Mouse (Mus musculus) kidney, adult 11 months (tissue): ENCODE measurements around the gene Mmd.

Experiments used
- DNase-seq: peaks from one replicate; pipeline ENCODE4 v3.0.0; 2022

The Mmd gene

DNA sequence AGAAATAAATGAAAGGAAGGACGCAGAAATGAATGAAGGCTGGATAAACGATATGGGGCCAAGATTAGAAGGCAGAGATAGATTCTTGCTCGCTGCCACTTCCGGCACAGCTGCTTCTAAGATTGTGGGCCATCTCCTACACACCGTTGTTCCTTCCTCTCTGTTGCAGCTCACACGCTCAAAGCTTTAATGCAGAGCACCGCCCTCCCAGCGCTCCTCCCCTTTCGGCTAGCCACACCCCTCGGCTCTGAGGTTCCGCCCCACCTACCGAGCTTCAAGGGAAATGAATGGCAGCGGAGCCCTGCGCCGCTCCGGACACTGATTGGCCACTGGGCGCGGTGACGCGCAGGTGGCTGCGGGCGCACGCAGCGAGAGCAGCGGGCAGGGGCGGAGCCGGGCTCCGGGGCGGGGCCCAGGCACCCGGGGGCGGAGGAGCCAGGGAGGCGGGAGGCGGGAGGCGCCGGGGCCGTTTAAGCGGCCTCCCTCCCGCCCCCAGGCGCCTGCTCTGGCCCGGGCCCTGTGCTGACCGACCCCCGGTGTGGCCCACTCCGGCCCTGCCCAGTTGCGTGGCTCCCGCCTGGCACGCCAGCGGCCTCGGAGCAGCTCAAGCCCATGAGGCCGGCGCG, at the start of gene Mmd:
TSS of gene Mmd (plus strand) at position 432 of the 626 bp plus-strand sequence.
- peak; percentile 99 for DNase-seq

DNA sequence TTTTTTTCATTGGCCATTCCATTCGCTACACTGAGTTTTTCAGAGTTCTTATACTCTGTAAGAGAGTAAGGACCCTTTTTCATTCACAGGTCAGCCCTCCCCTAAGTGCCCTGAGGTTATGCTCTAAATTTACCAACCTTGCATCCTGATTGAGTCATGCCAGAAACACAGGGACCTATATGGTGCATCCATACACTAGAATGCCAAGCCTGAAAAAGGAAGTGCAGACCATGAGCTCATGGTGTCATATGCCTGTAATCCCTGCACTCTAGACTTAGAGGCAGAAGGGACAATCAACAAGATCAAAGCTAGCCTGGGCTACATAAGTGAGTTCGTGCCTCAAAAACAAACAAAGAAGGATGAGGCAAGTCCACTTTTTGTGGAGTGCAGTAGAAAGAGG, 48.4 kb upstream of the Mmd start:
- DNase-seq = no peak

DNA sequence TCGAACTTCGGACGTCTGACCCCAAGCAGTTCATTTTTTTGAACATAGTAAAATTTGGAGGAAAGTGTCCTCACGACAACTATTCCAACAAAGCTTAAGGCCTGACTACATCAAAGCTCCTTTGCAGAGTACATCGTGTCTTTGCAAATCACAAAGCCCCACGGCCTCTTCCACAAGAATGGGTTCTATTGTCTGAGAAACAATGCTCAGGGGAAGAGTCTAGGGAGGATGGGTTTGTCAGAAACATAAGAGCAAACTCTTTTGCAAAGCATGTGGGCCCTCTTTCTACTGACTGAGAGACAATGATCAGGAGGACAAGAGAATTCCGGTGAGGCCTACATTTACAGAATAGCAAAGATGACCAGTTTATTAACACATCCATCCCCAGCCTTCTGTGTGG, 35.0 kb upstream of the Mmd start:
- DNase-seq = no peak

DNA sequence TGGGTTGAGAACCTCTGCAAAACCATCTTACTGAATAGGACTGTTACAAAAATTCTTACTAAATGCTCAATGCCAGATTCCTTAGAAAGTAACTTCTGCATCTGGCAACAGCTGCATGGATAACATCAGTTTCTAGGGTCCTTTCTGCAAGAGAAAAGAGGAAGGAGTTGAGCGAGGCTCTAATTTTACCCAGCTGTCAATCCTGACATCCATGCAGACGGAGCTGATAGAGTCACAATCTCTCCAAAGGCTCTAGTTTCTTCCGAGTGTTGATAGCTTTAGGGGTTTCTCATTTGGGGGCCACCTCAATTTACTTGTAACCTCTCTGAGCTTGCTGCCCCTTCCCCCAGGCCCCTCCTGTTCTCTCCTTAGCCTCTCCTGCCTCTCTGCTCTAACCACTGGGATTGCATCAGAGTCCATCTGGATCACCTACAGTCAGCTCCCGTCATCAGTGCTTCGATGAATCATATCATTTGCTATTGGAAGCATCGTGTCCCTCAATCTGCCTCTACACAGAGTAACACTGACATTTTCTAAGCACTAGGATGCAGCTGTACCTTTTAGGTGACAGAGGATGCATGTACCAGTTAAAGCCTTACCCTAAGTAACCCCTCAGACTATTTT, 29.1 kb upstream of the Mmd start:
- DNase-seq = no peak

DNA sequence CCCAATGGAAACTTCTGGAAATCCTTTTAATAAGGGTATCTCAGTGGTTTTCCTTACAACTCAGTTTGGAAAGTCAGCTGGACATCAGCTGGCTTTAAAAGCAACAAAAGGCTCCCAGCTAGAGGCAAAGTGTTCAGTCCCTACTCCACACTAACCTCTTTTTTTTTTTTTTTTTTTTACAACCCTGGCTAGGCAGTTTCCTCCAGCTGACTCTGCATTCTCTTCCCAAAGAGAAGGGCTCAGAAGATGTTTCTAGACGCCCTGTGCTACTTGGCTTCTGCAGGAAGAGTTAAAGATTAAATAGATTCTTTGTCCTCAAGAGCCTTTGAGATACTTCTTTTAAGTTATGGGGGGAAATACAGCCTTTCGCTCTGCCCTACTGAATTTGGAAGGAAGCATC, 28.5 kb upstream of the Mmd start:
- DNase-seq = no peak

DNA sequence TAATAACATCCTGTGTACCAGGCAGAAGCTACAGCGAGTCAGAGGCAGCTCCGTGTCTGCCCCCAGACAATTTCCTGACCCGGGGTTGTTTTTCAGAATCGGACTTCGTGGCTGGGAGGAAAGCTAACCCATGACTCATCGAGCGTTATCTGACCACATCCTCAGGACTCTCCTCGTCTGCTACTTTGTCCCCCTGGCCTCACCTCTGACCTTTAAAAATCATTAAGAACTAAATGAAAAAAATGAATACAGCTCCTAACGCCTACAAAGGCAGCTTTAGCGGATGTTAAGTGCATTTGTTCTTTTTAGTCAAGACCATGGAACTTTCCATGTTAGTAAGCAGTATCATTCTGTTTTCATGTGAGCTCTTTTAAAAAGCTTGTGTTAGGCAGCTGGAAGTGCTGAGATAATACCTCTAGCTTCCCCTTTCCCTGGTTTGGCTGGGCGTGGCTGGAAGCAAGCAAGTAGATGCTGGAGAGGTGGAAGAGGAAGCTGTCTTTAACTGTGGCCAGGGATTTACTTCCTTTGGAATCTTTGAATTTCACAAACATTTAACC, 24.3 kb upstream of the Mmd start:
- DNase-seq = peak; percentile 38

DNA sequence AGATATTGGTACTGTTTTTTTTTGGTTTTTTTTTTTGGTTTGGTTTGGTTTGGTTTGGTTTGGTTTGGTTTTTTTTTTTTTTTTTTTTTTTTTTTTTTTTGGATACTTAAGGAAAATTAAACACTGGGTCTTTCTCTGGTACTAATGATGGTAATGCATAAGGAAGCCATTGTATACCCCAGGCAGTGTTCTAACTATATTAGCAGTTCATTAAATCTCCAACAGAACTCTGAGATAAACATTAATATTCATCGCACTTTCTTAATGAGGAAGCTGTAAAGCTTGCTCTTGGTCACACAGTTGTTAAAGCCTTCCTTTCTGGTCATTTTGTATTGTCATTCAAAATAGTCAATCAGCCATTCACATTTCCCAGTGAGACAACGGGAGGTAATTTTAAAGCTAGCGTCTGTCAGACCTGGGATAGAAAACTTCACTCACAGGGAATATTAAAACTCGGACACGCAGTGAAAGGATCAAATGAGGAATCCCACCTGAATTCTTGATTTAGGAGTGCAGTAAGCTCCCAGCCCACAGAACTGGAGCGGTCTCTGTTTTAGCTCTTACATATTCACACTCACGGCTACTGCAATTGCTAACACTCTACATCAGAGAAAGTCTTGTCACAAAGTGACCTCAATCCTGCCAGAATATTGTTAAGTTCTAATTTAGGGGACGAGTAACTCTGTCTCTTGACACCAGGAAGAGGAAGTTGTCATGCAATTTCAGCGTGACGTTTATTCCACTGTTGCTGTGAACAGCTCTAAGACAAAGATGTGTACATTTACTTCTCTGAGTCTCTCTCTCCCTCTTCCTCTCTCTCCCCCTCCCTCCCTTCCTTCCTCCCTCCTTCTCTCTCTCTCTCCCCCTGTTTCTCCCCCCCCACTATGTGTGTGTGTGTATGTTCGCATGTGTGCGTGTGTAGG, 22.0 kb upstream of the Mmd start:
- DNase-seq = no peak

DNA sequence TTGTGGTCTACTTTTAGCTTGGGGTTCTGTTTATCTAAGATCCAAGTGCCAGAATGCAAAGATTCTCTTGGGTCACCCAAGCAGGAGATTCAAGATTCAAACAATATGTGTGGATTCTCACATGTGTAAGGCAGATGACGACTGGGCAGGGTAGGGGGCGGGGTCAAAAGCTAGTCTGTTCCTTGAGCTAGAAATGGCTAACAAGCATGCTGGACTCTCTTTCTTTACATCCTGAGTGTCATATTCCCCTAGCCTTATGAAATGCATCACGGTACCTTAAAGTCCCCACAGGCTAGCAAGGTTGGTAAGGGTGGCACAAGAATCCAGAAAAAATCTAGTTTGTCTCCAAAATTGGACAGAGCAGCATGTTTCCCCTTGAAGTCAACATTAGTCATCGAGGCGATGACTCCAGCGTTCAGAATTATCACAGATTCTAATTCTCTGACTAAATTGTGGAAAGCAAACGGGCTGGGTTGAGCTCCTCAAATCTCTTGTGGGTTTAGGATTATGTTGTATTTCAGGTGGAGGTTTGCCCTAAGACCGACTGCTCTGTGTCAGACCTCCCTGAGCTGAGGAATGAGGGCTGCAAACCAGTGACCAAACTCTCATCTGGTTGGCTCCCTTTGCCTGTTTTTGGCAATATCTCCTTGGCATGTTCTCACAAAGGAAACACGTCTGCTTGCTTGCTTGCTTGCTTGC, 20.9 kb upstream of the Mmd start:
- DNase-seq = no peak

DNA sequence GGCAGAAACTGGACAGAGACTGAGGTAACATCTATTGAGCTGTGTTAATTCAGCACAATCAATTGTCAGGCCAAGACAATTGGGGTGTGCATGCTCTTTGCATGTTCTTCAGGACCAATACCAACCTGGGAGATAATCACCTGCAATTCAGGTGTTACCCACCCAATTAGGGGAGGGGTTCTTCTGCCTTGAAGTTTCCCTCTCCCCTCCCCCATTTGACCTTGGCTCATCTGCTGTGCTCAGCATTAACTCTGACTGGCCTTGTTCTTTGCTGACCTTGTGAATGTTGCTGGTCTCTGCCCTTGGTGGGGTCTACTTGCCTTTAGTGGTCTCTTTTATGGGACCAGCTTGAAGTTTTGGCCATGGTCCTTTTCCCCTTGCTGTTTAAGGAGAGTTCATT, 19.5 kb upstream of the Mmd start:
- no peak for DNase-seq

DNA sequence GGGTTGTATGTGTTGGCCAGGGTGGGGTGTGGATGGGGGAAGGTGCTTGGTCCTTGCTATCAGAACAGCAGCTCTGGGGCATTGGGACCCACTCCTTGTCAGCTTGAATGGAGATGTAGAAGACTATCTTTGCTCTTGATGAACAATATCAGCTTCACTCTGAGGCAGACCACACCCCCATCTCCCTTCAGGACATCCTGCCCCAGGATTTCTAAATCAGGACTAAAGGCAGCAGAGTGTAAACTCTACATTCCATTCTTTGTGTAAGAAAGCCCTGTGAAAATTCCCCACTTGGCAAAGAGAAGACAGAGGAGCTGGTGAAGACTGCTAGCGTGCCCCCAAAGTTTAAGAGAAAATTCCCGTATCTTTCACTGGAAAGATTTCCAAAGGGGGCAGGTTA, 18.6 kb upstream of the Mmd start:
- DNase-seq = no peak

DNA sequence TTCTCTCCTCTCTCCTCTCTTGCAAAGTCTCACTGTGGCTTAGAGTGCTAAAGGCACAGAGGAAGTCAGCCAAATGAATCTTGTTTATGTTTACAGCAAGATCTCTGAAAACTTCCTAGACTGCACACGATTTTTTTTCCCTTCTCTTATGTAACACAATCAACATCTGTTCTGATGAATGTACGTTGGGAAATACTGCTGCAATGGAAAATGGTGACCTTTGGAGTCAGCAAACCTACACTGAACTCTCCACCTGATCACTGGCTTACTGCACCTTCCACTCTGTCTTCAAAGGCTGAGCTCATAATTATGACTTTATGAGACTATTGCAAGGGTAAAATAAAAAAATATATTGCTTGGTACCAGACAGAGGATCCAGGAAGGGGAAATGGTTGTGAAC, 17.6 kb upstream of the Mmd start:
- no peak for DNase-seq

DNA sequence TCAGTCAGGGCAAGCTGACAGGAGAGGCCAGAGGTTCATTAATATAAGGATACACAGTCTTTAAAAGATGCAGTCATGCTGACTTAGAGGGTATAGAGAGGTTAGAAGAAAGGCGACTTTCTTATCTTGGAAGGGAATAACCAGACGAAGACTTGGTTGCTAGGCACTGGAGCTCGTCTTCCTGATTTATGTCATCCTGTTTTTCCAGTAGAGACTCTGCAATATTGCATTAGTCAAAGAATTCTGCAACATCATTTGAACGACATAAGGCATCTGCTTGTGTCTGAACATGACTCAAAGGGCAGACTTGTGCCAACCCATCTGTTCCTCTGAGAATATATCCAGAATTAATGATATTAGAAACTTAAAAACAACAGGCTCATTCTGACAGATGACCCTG, 16.6 kb upstream of the Mmd start:
- no peak for DNase-seq

DNA sequence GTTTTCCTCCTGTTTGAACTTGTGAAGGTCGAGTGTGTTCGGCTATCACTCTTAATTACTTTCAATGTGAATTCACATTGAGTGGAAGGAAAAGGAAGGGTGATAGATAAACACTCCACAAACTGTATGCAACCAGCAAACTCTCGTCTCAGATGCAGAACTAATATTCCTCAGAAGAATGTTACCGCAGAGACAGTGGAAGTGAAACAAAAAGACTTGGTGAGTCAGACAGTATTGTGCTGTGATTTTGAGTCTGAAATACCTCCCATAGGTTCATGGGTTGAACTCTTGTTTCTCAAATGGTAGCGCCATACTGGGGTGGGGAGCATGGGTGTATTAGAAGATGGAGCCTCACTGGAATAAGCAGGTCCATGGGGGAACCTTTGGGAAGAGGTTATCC, 14.0 kb upstream of the Mmd start:
- DNase-seq = no peak

DNA sequence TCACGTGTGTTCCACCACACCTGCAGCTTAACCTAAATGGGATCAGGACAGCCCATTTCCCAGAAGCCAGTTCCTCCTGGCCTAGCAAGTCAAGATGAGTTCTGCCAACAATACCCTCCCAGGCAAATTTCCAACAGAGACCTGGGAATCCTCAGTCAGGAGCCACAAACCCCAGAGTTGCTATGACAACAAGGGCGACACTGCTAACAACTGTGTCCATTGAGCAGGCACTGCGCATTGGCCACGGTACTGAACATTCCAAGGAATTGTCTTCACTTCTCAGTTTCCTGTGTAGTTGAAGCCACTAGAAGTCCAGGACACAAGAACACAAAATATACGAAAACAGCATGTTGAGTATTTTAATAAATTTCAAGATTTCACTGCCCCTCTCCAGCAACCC, 11.6 kb upstream of the Mmd start:
- DNase-seq = no peak

DNA sequence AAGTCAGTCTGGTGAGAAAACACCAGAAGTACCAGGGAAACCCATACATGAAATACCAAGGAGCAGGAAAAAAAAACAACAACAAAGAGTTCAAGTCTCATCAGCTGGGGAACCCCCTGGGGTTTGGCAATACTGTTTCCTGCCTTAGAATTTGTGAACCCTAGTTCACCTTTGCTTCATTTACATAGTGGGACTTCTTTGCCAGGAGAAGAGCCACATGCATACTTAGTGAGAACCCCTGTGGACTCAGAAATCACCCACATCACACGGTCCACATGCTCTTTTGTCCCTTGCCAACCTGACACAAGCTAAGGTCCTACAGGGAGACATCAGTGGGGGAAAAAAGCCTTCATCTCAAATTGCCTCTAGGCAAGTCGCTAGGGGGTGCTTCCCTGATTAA, 10.6 kb upstream of the Mmd start:
- DNase-seq = no peak

DNA sequence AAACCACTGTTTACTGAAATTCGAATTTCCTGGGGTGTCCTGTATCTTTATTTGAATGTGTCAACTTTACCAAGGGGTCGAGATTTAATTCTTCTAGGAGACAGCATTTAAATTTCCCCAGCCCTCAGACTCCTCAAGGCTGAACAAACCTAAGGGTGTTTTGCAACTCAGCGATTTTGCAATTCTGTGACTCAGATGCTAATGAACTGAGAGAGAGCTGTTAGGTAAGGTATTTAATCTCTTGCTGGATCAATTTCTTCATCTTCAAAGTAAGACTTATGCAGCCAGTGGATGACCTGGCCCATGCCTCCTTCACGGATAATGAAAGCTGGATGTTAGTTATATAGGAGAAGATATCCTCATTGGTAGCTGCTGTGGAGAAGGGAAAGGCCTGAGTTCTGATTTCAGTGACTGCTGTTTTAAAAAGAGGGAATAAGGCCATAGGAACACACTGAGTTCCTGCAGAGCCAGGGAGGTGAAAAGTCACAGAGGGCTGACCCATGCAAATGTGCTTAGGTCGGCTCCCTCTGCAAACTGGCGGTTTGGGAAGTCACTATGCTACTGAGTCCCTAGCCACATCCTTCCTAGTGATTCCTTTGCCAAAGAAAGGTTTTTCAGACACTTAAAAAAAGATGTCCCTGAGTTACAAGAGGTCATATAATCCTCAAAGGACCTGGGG, 8.5 kb upstream of the Mmd start:
- DNase-seq = peak; percentile 32

DNA sequence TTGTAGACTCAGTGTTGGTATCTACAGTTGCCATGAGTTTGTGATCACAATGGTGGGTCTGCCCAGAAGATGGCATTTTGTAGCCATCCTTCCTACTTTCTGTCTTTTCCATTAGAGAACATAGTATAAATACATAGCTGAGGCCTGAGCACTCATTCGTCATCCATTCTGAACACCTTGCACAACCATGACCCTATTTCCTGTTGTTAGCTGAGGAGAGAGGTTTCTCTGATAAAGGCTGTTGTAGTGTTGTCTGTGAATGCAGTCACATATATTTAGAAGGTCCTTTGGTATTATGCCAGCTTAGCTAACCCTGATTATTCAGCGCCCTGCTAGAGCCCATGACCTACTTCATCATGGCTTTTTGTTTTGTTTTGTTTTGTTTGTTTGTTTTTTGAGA, 7.4 kb upstream of the Mmd start:
- no peak for DNase-seq

DNA sequence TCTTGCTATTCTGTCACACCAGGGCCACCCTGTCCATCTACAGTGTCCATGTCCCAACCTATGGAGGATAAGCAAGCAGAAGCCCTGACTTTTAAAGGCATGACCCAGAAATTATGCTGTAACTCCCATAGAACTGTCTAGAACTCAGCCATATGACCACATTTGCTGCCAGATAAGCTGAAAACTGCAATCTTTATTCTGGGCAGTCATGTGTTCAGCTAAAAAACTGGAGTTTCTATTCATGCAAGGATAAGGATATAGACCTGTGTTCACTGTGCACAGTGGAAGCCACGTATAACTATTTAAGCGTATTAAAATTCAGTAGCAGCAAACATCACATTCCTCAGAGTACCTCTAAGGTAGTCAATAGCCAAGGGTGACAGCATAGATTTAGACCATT, 6.0 kb upstream of the Mmd start:
- DNase-seq = no peak

DNA sequence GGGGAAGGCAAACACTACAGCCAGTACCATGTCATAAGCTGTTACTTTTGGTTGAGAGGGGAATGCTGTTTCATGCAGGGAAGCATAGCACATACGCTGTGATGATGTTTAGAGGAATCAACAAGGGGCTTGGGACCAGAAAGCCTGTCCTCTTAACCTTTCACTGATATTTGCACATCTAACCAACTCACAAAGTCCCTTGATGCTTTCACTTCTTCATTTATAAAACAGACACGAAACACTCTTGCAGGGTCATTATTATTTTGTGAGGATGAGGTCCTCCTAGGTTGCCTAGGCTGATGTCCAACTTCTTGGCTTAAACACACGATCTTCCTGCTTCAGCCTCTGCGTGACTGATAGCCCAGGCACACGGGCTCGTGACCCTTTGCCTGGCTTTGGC, 3.6 kb upstream of the Mmd start:
- DNase-seq = no peak

DNA sequence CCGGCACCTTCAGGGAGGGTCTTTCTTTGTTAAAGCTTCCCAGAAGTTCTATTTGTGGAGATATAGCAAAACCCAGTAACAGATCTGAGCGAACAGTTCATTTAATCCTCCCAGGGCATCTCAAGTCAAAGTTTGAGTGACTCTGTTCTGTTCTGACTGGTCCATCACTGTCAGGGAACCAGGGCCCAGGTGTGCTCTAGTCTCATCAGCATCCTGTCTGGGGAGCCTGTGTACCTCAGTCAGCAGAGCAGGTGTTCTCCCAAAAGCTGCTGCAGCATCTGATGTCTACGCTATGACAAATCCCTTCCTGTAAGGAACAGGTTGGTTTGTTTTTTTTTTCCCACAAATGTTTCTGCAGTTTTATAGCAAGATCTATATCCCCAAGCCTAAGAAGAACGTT, 2.6 kb upstream of the Mmd start:
- DNase-seq = no peak

DNA sequence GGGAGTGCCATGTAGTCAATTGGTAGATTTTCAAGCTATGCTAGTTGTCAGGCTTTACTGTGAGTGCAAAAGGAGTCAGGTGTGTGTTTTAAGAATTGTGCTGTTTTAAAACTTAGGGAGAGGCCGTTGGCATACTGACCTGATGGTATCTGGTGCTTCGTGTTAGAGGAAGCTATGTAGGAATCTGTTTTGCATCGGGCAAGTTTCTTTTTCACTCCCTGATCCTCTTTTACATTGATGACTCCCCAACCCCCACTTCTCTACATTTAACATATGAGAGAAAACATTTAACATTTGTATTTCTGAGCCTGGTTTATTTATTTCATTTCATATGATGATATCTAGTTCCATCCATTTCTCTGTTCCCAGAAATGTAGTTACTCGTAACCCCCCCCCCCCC, 1.5 kb upstream of the Mmd start:
- no peak for DNase-seq

DNA sequence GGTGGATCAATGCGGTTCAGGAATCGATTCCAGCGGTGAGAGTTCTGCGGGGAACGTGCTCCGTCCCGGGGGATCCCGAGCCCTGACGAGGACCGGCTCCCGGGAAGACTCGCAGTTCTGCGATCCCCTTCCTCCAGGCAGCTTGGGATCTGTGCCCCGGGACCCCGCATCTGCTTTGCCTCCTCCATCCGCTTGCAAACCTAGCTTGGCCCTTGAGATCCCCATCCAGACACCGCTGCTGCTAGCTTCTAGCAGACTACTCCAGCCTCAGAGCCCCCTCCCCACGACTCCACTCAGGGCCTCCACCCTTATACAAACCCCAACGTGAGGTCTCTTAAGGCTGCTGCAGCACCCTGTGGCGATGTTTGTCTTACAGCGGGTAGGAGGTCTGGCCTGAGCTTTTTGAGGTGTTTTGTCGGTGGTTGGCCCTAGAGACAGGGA, 465 bp downstream of the Mmd start:
- DNase-seq = no peak

DNA sequence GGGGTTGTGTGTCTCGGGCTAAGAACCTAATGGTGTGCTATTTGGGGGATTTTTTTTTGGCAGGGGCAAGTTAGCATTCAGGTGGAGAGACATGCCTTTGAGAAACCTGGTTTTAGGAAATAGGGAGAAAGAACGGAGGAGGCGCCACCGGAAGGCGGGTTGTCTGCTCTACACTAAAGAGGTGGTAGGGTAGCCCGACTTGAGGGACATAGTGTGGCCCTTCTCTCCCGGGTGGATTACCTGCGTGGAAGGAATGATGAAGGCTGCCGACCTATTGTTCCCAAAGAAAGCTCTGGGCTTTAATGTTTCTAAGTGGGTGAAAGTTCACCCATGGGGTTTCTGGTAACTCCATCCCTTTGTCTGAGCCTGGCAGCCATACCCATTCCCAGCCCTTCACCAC, 933 bp downstream of the Mmd start:
- DNase-seq = no peak
